Mouse (Mus musculus): ENCODE results near the gene Klhl29. TPM values are rescaled to one million over a fixed set of nuclear protein-coding genes. Genes with fewer than 3 reads are reported as not detected.
A peak's percentile ranks its signal among the peaks of the same experiment; 100 is the strongest.

Klhl29 gene
- total and polyA plus RNA-seq, 2 experiments from 2014 or later, result 3.0 to 16.7 TPM

- peak overlapping the region; percentile 92 for H3K4me3 ChIP-seq (ENCODE audit: low read length)
- H3K9me3 ChIP-seq (ENCODE audit: low read length), result no peaks in the 10 kb centered on the region
- no peak for TF ChIP-seq CTCF (IDR thresholded peaks at IDR 0.05; ENCODE audit: low read depth)
- peak overlapping the region; percentile 88 for H3K4me2 ChIP-seq (ENCODE audit: low read depth, low read length)
- no peaks in the 10 kb centered on the region for H3K27me3 ChIP-seq (ENCODE audit: insufficient read depth, low read length)
- peak overlapping the region; percentile 81 for H3K9ac ChIP-seq (replicated peaks; ENCODE audit: low read length)
- H3K4me1 ChIP-seq (ENCODE audit: insufficient read depth, low read length), result 0 out of 2 replicates have a peak, but pooled peaks cover 11% of the 10 kb centered on the region
- no peaks in the 10 kb centered on the region for H3K36me3 ChIP-seq (ENCODE audit: insufficient read depth, low read length)
- DNase-seq (ENCODE audit: low spot score), result peak; percentile 62
- WGBS, result under 1% methylated on average over 77 of the region's 84 CpGs
- peak; percentile 67 for ATAC-seq
- H3K27ac ChIP-seq, result peak overlapping the region; percentile 89
Measured at GRCm38 (mm10) chr12:5374684-5375615, 532 bp downstream of the Klhl29 start.

- WGBS, result under 1% methylated on average over 31 of the region's 31 CpGs
- peak; percentile 4; the same call in 1 of the 2 replicates for ATAC-seq
- DNase-seq (ENCODE audit: low spot score), result peak; percentile 38
- Histone ChIP-seq H3K9me3 (ENCODE audit: low read length) (no peaks in the 10 kb centered on the region), H3K4me2 (ENCODE audit: low read depth, low read length) (peak overlapping the region; percentile 88), H3K27ac (peak overlapping the region; percentile 89), H3K4me3 (ENCODE audit: low read length) (peak overlapping the region; percentile 92), H3K27me3 (ENCODE audit: insufficient read depth, low read length) (no peaks in the 10 kb centered on the region), H3K4me1 (ENCODE audit: insufficient read depth, low read length) (0 out of 2 replicates have a peak, but pooled peaks cover 11% of the 10 kb centered on the region), H3K9ac (replicated peaks; ENCODE audit: low read length) (peak overlapping the region; percentile 81), H3K36me3 (ENCODE audit: insufficient read depth, low read length) (no peaks in the 10 kb centered on the region)
- no peak for TF ChIP-seq CTCF (IDR thresholded peaks at IDR 0.05; ENCODE audit: low read depth)
Measured at GRCm38 (mm10) chr12:5374196-5374683, 1.2 kb downstream of the Klhl29 start.

GRCm38 (mm10) chr12:5373641-5374195, 1.8 kb downstream of the Klhl29 start:
- peak overlapping the region; percentile 92 for H3K4me3 ChIP-seq (ENCODE audit: low read length)
- H3K9ac ChIP-seq (replicated peaks; ENCODE audit: low read length), result peak overlapping the region; percentile 81
- H3K9me3 ChIP-seq (ENCODE audit: low read length), result no peaks in the 10 kb centered on the region
- no peak for TF ChIP-seq CTCF (IDR thresholded peaks at IDR 0.05; ENCODE audit: low read depth)
- peak overlapping the region; percentile 88 for H3K4me2 ChIP-seq (ENCODE audit: low read depth, low read length)
- 0 out of 2 replicates have a peak, but pooled peaks cover 11% of the 10 kb centered on the region for H3K4me1 ChIP-seq (ENCODE audit: insufficient read depth, low read length)
- peak; percentile 11; the same call in 1 of the 2 replicates for ATAC-seq
- H3K27ac ChIP-seq, result peak overlapping the region; percentile 89
- peak; percentile 67 for DNase-seq (ENCODE audit: low spot score)
- H3K27me3 ChIP-seq (ENCODE audit: insufficient read depth, low read length), result no peaks in the 10 kb centered on the region
- under 1% methylated on average over 42 of the region's 42 CpGs for WGBS
- H3K36me3 ChIP-seq (ENCODE audit: insufficient read depth, low read length), result no peaks in the 10 kb centered on the region

- Histone ChIP-seq H3K4me2 (ENCODE audit: low read depth, low read length) (no peak overlapping the region), H3K9me3 (ENCODE audit: low read length) (no peaks in the 10 kb centered on the region), H3K4me1 (ENCODE audit: insufficient read depth, low read length) (0 out of 2 replicates have a peak, but pooled peaks cover 3% of the 10 kb centered on the region), H3K9ac (replicated peaks; ENCODE audit: low read length) (no peak overlapping the region), H3K27ac (no peak overlapping the region), H3K36me3 (ENCODE audit: insufficient read depth, low read length) (no peaks in the 10 kb centered on the region), H3K27me3 (ENCODE audit: insufficient read depth, low read length) (no peaks in the 10 kb centered on the region), H3K4me3 (ENCODE audit: low read length) (no peak overlapping the region)
- WGBS, result 81% methylated on average over 4 of the region's 4 CpGs
- no peak for TF ChIP-seq CTCF (IDR thresholded peaks at IDR 0.05; ENCODE audit: low read depth)
- ATAC-seq, result no peak
- no peak for DNase-seq (ENCODE audit: low spot score)
Measured at GRCm38 (mm10) chr12:5369396-5369795, 6.1 kb downstream of the Klhl29 start.

DNA sequence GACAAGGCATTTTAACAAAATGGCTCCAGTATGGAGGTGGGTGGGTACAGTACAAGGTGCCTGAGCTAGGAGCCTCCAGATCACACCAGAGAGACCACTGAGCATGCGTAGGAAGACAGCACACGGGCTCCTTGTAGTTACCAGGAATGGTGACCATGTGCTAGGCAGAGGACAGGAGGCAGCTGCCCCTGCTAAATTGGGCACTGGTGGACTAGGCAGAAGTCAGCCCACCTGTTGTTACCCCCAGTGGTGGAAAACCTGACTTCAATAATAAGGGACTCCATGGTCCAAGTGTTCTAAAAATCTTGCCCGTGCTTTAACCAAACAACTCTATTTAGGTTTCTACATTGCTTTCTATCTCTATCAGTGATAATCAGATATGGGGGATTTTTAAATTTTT, 10.6 kb downstream of the Klhl29 start:
- 84% methylated on average over 3 of the region's 3 CpGs for WGBS
- no peaks in the 10 kb centered on the region for H3K36me3 ChIP-seq (ENCODE audit: insufficient read depth, low read length)
- no peak overlapping the region for H3K27ac ChIP-seq
- no peak overlapping the region for H3K4me3 ChIP-seq (ENCODE audit: low read length)
- DNase-seq (ENCODE audit: low spot score), result no peak
- ATAC-seq, result no peak
- no peak for TF ChIP-seq CTCF (IDR thresholded peaks at IDR 0.05; ENCODE audit: low read depth)
- no peak overlapping the region for H3K9ac ChIP-seq (replicated peaks; ENCODE audit: low read length)
- H3K4me1 ChIP-seq (ENCODE audit: insufficient read depth, low read length), result no peaks in the 10 kb centered on the region
- no peaks in the 10 kb centered on the region for H3K27me3 ChIP-seq (ENCODE audit: insufficient read depth, low read length)
- no peak overlapping the region for H3K4me2 ChIP-seq (ENCODE audit: low read depth, low read length)
- H3K9me3 ChIP-seq (ENCODE audit: low read length), result no peaks in the 10 kb centered on the region

DNA sequence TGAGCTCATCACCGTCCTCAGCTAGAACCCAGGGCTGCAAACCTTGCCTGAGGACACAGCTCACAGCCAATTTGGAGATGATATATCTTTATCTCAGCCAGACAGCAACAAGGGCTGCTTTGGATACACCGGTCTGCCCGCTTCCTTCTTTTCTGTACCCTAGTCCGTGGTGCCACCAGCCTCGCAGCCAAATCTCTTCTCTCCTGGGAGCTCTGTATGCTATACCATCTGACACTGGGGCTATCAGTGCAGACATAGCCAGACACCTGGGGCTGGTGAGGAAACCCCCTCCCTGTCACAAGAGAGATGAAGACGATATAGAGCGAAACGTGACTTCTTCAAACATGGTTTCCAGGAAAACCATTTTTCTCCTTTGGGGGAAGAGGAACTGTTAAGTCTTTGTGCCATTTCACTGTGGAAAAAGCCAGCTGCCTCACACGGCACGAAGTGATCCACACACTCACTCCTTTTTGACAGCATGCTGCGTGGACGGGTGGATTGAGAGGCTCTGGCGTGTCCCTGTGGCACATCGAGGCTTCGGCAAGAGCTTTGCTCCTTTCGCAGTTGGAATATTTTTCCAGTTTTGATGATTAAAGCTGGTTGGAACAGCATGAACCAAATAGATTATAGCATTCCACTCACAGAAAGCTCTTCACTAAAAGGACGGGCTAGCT, 11.4 kb downstream of the Klhl29 start:
- H3K36me3 ChIP-seq (ENCODE audit: insufficient read depth, low read length), result no peaks in the 10 kb centered on the region
- DNase-seq (ENCODE audit: low spot score) (no peak), ATAC-seq (0 out of 2 replicates have a peak, but pooled peaks have one; percentile 24)
- no peak overlapping the region for H3K9ac ChIP-seq (replicated peaks; ENCODE audit: low read length)
- H3K4me3 ChIP-seq (ENCODE audit: low read length), result no peak overlapping the region
- no peak overlapping the region for H3K27ac ChIP-seq
- no peaks in the 10 kb centered on the region; the same call in 1 of the 2 replicates for H3K4me1 ChIP-seq (ENCODE audit: insufficient read depth, low read length)
- 64% methylated on average over 17 of the region's 17 CpGs for WGBS
- no peak for TF ChIP-seq CTCF (IDR thresholded peaks at IDR 0.05; ENCODE audit: low read depth)
- no peaks in the 10 kb centered on the region for H3K27me3 ChIP-seq (ENCODE audit: insufficient read depth, low read length)
- H3K9me3 ChIP-seq (ENCODE audit: low read length), result no peaks in the 10 kb centered on the region
- no peak overlapping the region for H3K4me2 ChIP-seq (ENCODE audit: low read depth, low read length)

Measured in hindbrain, postnatal 0 days (tissue).